Mouse (Mus musculus) retina, postnatal 1 day (tissue): ENCODE results near the gene Gm45713.
"Not testable (repeated sequence)": the region's sequence is repeated elsewhere in the genome, so short reads cannot be mapped to it uniquely, and the experiment has no call there.

ENCODE experiments used
- DNase-seq: peaks from one replicate; pipeline ENCODE4 v3.0.0-alpha.2; 2012

The Gm45713 gene

DNA sequence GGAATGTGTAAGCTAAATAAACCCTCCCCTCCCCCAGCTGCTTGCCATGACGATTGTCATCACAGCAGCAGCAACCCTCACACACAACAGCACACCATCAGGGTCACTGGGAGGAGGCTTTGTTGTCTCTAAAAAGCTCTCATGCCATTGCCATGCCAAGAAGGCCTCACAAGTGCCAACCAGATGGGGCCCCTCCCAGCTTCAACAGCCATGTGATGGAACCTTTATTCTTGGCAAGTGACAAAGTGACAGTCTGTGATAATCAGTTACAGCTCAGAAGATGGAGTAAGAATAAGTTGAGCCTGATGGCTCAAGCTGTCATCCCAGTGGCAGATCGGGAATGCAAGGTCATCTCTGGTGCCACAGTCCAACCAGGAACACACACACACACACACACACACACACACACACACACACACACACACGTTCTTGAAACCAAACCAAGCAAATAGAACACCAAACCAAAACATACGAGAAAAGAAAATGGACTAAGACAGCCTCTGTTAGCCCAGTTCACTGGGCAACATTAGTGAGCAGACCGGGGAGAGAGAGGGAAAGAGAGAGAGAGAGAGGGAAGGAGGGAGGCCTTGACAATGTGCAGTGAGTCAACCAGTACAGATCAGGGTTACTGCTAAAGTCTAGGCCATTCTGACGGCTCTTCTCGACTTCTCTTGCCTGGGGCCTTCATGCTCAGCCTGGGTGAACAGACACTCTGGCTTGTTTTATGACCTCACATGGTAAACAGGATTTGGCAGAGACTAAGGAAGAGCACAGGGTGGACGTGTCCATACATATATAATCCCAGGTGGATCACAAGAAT, 4.1 kb upstream of the Gm45713 start:
- no peak for DNase-seq

GRCm38 (mm10) chr7:45138403-45138802, 2.4 kb upstream of the Gm45713 start:
- no peak for DNase-seq

DNA sequence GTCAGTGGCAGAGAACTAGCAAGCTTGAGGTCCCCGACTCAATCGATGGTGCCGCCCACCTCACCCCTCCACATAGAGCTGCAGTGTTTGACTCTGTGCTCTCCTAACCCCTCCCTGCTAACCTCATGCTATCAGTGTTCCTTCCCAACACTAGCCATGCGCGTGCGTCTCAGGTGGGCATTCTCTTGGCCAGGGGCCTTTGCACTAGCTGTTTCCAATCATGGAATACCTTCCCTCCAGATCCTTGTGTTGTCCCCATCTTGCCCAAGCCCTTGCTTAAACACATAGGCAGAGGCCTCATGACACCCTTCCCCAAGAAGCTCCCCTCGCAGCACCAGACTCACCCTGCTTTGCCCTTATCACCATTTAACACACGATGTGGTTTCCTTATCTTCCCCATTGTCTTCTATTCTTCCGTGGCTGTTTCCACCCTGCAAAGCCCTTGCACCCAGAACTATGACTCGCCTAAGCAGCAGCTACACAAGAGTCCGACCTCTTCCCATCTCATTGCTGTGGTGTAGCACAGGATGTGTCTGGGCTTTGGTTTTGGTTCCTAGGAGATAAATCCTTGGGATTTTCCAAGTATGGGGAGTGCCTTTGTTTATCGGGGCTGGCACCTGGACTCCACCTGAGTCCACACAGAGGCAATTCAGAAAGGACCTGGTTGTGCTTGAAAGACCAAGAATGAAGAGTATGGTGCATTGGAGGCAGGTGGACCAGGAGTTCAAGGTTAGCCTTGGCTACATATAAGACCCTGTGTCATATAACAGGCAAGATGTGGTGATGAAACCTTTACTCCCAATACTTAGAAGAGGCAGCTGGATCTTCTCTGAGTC, 1.4 kb upstream of the Gm45713 start:
- DNase-seq: no peak

DNA sequence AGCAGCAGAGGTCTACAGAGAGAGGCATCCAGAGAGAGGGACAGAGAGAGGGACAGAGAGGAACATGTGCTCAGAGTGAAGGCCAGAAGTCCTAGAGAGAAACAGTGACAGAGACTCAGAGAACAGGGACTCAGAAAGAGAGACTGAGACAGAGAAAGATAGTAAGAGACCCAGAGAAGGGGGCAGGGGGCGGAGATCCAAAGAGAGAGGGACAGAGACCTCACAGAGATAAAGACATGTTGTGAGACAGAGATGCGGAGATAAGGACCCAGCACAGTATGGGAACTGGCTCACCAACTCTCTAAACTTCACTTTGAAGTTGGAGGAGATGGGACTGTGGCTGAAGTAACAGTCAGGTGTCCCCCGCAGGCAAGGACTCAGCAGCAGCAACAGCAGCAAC, 661 bp downstream of the Gm45713 start:
- no peak for DNase-seq

DNA sequence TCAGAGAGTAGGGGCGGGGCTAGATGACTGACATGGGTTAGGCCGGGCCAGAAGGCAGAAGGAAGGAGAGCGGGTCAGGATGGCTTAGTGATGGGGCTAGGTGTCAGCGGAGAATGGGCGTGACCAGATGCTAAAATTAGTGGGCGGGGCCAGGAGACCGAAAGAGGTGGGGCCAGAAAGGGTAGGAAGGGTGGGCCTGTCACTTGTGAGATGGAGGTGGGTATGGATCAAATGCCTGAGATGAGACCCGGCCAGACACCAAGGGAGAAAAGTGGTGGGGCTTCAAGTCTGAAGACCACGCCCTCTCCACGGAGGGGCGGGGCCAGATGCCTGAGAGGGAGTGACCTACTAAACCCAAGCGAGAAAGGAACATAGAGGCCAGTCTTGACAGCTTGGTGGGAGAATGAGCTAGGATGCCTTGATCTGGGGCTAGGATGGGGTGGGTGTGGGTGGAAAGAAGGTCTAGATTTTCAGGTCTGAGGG, 1.4 kb downstream of the Gm45713 start:
- DNase-seq: peak; percentile 77

GRCm38 (mm10) chr7:45133446-45134159, 2.4 kb downstream of the Gm45713 start:
- DNase-seq: no peak

GRCm38 (mm10) chr7:45131850-45132249, 4.2 kb downstream of the Gm45713 start:
- DNase-seq: no peak

DNA sequence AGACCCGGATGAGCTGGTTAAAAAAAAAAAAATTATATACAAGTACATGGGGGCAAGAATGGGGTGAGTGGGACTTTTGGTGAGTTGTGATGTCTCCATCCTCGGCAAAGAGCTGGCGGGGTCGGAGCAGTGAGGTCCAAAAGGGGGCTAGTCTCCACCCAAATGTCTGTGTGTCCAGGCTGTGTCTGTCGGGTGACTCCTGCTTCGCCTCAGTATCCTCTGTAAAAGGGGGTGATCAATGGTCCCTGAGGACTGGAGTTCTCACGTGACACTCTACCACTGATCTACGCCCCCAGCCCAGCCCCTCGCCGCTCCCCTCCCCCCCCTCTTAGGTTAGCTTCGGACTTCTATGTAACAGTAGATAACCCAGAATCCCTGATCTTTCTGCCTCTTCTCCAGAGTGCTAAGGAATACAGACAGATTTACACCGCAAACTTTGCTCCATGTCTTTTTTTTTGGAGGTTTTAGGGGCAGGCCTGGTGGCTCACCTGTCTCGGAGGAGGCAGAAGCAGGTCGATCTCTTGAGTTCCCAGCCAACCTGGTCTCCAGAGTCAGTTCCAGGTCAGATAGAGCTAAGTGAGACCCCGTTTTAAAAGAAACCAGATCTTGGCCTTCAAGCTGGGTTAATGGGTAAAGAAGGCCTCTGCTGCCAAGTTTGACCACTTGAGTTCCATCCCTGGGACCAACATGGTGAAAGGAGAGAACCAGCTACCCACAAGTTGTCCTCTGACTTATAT, 6.1 kb downstream of the Gm45713 start:
- DNase-seq: no peak

DNA sequence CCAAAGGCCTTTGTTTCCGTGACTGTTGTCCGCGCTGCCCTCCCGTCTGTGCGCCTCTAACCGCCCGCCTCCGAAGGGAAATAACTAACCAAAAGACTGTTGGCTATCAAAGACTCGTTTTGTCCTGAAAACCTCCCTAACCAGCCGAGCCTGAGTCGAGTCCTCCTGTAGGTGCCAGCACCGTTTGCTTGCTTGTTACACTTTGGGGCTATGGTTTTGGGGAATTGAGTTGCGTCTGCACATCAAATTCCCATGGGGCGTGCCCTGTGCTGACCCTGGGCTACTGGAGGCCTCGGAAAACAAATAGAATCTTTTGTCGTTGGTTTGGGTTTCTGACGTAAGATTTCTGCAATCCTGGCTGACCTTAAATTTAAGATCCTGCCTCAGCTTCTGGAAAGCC, 6.7 kb downstream of the Gm45713 start:
- DNase-seq: no peak

GRCm38 (mm10) chr7:45128624-45129246, 7.3 kb downstream of the Gm45713 start, which contains the start of gene Rpl13a:
Gene Rpl13a, minus strand, starts transcription at chr7:45128761.
- DNase-seq: peak; percentile 100

DNA sequence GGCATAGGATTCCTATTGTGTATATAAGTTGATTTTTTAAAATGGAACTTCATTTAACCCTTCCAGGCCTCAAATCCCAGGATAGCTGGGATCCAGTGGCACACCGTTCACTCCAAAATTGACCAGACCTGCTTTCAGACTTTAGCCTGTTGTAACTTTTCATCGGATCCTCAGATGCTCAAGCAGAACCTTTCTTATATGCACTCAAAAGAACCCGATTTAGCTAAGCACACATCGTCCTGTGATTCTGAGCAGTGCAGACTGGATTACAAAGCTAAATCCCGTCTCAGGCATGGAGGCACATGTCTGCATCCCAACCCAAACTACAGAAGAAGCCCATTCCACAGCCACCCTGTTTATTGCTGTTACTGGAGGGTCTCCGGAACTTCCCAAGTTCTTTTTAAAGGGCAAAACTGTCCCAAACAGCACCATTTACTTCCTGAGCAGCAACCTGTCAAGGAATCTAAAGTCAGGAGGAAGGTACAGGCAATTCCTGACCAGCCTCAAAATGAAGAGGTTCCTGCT, 8.3 kb downstream of the Gm45713 start:
- no peak for DNase-seq

DNA sequence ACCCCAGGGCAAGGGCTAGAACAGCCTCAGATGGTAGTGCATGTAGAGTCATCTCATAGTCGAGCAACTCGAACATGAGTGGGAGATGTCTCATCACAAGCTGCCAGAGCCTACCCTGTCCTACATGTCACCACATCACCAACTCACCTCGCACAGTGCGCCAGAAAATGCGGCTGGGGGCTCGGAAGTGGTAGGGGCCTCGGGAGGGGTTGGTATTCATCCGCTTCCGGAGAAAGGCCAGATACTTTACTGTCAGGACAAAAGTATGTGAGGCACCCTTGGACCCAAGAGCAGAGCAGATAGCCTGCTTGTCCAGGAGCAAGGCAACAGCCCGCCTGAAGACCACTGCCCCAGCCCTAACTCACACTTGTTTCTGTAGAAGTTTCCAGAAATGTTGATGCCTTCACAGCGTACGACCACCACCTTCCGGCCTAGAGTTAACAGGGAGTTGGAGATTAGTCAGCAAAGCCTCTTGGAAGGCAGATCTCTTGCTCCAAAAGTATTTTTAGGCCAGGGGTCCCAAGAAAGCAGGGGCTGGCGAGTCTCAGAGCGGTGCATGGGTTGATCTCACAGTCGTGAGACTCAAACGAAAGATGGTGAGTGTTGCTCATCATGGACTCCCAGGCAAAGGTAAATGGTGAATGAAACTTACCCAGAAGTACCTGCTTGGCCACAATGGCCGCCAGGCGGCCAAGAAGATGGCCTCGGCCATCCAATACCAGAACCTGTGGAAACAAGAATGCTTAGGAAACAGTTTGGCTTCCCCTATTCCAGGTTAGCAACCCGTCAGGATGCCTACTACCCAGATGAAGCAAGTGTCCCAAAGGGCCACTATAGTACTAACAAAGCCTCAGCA, 9.0 kb downstream of the Gm45713 start:
- DNase-seq: no peak

DNA sequence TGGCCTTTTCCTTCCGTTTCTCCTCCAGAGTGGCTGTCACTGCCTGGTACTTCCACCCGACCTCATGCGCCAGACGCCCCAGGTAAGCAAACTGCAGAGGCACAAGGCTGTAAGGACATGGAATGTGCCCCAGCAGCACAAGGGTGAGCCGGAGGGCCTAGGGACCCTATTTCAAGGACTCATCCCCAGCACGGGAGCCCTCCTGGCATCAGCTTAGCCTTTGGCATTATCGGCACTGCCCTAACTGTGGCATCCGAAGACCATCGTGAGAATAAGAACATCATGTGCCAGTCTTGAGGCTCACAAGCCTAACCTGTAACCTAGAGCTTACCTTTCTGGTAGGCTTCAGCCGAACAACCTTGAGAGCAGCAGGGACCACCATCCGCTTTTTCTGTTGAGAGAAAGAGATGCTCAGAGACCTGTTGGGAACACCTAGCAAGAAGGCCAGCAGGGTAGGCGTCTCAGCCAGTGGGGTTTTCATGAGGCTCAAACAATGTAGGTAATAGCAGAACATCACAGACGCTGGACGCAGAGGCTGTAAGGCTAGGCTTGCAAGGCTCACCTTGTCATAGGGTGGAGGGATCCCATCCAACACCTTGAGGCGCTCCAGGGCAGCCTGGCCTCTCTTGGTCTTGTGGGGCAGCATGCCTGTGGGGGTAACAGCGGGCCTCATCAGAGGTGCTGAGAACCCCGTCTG, 9.7 kb downstream of the Gm45713 start:
- no peak for DNase-seq

DNA sequence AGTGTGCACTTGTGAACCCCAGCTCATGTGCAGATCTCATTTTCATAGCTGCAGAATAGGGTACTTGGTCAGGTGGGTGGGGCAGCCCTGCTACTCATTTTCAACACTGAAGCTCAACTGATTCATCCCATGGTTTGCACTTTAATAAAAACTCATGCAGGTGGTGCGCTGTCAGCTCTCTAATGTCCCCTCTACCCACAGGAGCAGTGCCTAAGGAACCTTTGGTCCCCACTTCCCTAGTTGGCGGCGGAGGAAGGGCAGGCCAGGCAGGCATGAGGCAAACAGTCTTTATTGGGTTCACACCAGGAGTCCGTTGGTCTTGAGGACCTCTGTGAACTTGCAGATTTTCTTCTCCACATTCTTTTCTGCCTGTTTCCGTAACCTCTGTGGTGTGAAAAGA, 10.4 kb downstream of the Gm45713 start:
- not testable (repeated sequence) for DNase-seq

GRCm38 (mm10) chr7:45125144-45125600, 10.9 kb downstream of the Gm45713 start:
- peak; percentile 45 for DNase-seq

GRCm38 (mm10) chr7:45124224-45125143, 11.5 kb downstream of the Gm45713 start, which contains the start of gene Rps11:
Gene Rps11, minus strand, starts transcription at chr7:45124439.
- peak; percentile 100 for DNase-seq

- DNase-seq: peak; percentile 20
These were observed 12.9 kb downstream of the Gm45713 start for GRCm38 (mm10) chr7:45123186-45123570.

- no peak for DNase-seq
These were observed 13.4 kb downstream of the Gm45713 start for GRCm38 (mm10) chr7:45122561-45123185.
